Mouse (Mus musculus): ENCODE results near the gene Cnn2. TPM values are rescaled to one million over a fixed set of nuclear protein-coding genes. Genes with fewer than 3 reads are reported as not detected.
"Not testable (repeated sequence)": the region's sequence is repeated elsewhere in the genome, so short reads cannot be mapped to it uniquely, and the experiment has no call there.

The Cnn2 gene
- polyA plus RNA-seq, 1 experiment from 2014 or later = 208 TPM

- no peaks in the 10 kb centered on the region for H3K27me3 ChIP-seq
- no peak for ATAC-seq (replicated peaks; ENCODE audit: insufficient number of reproducible peaks, insufficient read depth, low FRiP score, low read depth)
- 80% methylated on average over 9 of the region's 9 CpGs for WGBS
- no peak overlapping the region for H3K4me3 ChIP-seq
- H3K4me1 ChIP-seq (replicated peaks) = peaks cover 24% of the 10 kb centered on the region
- H3K27ac ChIP-seq = no peak overlapping the region
- no peaks in the 10 kb centered on the region for H3K9me3 ChIP-seq (replicated peaks)
- H3K4me2 ChIP-seq = no peak overlapping the region
- H3K36me3 ChIP-seq = no peaks in the 10 kb centered on the region
- no peak overlapping the region for H3K9ac ChIP-seq
These were observed 41.8 kb downstream of the Cnn2 start for GRCm38 (mm10) chr10:80030191-80030590.

GRCm38 (mm10) chr10:80030736-80031135, 42.4 kb downstream of the Cnn2 start:
- Histone ChIP-seq H3K9me3 (replicated peaks) (no peaks in the 10 kb centered on the region), H3K36me3 (peaks cover 4% of the 10 kb centered on the region), H3K27me3 (no peaks in the 10 kb centered on the region), H3K9ac (no peak overlapping the region), H3K4me1 (replicated peaks) (peaks cover 24% of the 10 kb centered on the region), H3K4me3 (no peak overlapping the region), H3K27ac (no peak overlapping the region), H3K4me2 (no peak overlapping the region)
- ATAC-seq (replicated peaks; ENCODE audit: insufficient number of reproducible peaks, insufficient read depth, low FRiP score, low read depth) = no peak
- WGBS = 86% methylated on average over 17 of the region's 17 CpGs

- H3K4me2 ChIP-seq = 0 out of 2 replicates have a peak overlapping the region, but pooled peaks have one; percentile 9
- H3K27ac ChIP-seq = peak overlapping the region; percentile 81
- peak overlapping the region; percentile 29 for H3K9ac ChIP-seq
- peaks cover 27% of the 10 kb centered on the region for H3K4me1 ChIP-seq (replicated peaks)
- H3K27me3 ChIP-seq = no peaks in the 10 kb centered on the region
- H3K36me3 ChIP-seq = peaks cover 26% of the 10 kb centered on the region
- no peak overlapping the region for H3K4me3 ChIP-seq
- ATAC-seq (replicated peaks; ENCODE audit: insufficient number of reproducible peaks, insufficient read depth, low FRiP score, low read depth) = peak; percentile 63
- no peaks in the 10 kb centered on the region for H3K9me3 ChIP-seq (replicated peaks)
- 15% methylated on average over 5 of the region's 5 CpGs for WGBS
These were observed 44.6 kb downstream of the Cnn2 start for GRCm38 (mm10) chr10:80032799-80033480.

GRCm38 (mm10) chr10:80033511-80034391, 45.4 kb downstream of the Cnn2 start:
- WGBS = 26% methylated on average over 9 of the region's 9 CpGs
- no peak overlapping the region for H3K4me2 ChIP-seq
- peaks cover 31% of the 10 kb centered on the region for H3K36me3 ChIP-seq
- peak overlapping the region; percentile 81 for H3K27ac ChIP-seq
- ATAC-seq (replicated peaks; ENCODE audit: insufficient number of reproducible peaks, insufficient read depth, low FRiP score, low read depth) = peak; percentile 40; the same call in 1 of the 2 replicates
- H3K4me3 ChIP-seq = no peak overlapping the region
- H3K9me3 ChIP-seq (replicated peaks) = no peaks in the 10 kb centered on the region
- peaks cover 35% of the 10 kb centered on the region for H3K4me1 ChIP-seq (replicated peaks)
- H3K9ac ChIP-seq = peak overlapping the region; percentile 5; the same call in 1 of the 2 replicates
- no peaks in the 10 kb centered on the region for H3K27me3 ChIP-seq

GRCm38 (mm10) chr10:80035148-80035547, 46.8 kb downstream of the Cnn2 start:
- no peak for ATAC-seq (replicated peaks; ENCODE audit: insufficient number of reproducible peaks, insufficient read depth, low FRiP score, low read depth)
- 73% methylated on average over 8 of the region's 8 CpGs for WGBS
- H3K9ac ChIP-seq = no peak overlapping the region
- H3K27me3 ChIP-seq = no peaks in the 10 kb centered on the region
- H3K4me3 ChIP-seq = no peak overlapping the region
- H3K9me3 ChIP-seq (replicated peaks) = no peaks in the 10 kb centered on the region
- H3K4me2 ChIP-seq = no peak overlapping the region
- peaks cover 38% of the 10 kb centered on the region for H3K4me1 ChIP-seq (replicated peaks)
- H3K27ac ChIP-seq = peak overlapping the region; percentile 81
- H3K36me3 ChIP-seq = peaks cover 31% of the 10 kb centered on the region

DNA sequence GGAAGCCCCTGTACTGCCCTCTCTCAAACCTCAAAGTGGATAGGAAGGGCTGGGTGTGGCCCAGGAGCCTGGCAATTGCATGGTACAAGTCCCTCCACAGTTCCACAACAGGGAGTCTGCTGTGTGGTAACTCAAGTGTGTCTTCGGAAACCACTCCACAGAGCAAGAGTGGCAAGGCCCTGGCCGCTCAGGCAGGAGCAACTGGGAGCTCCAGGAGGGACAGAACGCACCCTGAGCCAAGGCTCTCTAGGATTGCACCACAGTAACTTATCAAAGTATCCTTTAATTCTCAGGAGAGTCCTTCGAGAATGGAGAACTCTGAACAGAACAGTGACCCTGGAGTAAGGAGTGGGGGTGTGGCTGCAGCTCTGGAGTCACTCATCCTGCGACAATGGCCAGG, 47.3 kb downstream of the Cnn2 start:
- Histone ChIP-seq H3K9ac (no peak overlapping the region), H3K9me3 (replicated peaks) (no peaks in the 10 kb centered on the region), H3K27ac (peak overlapping the region; percentile 81), H3K36me3 (peaks cover 31% of the 10 kb centered on the region), H3K4me2 (no peak overlapping the region), H3K27me3 (no peaks in the 10 kb centered on the region), H3K4me1 (replicated peaks) (peaks cover 38% of the 10 kb centered on the region), H3K4me3 (no peak overlapping the region)
- no peak for ATAC-seq (replicated peaks; ENCODE audit: insufficient number of reproducible peaks, insufficient read depth, low FRiP score, low read depth)
- 79% methylated on average over 5 of the region's 5 CpGs for WGBS

GRCm38 (mm10) chr10:80036832-80037231, 48.4 kb downstream of the Cnn2 start:
- Histone ChIP-seq H3K4me1 (replicated peaks) (peaks cover 38% of the 10 kb centered on the region), H3K4me3 (no peak overlapping the region), H3K9me3 (replicated peaks) (no peaks in the 10 kb centered on the region), H3K9ac (no peak overlapping the region), H3K27ac (no peak overlapping the region), H3K4me2 (no peak overlapping the region), H3K36me3 (peaks cover 31% of the 10 kb centered on the region), H3K27me3 (no peaks in the 10 kb centered on the region)
- WGBS = 88% methylated on average over 13 of the region's 13 CpGs
- ATAC-seq (replicated peaks; ENCODE audit: insufficient number of reproducible peaks, insufficient read depth, low FRiP score, low read depth) = no peak

- WGBS = under 1% methylated on average over 40 of the region's 40 CpGs
- H3K9ac ChIP-seq = peak within 1 kb of the TSS; percentile 83
- peak; percentile 98 for ATAC-seq (replicated peaks; ENCODE audit: insufficient number of reproducible peaks, insufficient read depth, low FRiP score, low read depth)
These were observed 51.2 kb downstream of the Cnn2 start, which contains the start of gene Polr2e for GRCm38 (mm10) chr10:80039559-80039979. Gene Polr2e, minus strand, starts transcription at chr10:80039795.

GRCm38 (mm10) chr10:80041409-80042060, 53.2 kb downstream of the Cnn2 start:
- ATAC-seq (replicated peaks; ENCODE audit: insufficient number of reproducible peaks, insufficient read depth, low FRiP score, low read depth) = not testable (repeated sequence)

More at GRCm38 (mm10) chr10:80039559-80039979, 51.2 kb downstream of the Cnn2 start, which contains the start of gene Polr2e:
- H3K9me3 ChIP-seq (replicated peaks) = no peaks in the 10 kb centered on the region
- H3K36me3 ChIP-seq = peaks cover 31% of the 10 kb centered on the region
- H3K27ac ChIP-seq = peak within 1 kb of the TSS; percentile 53
- H3K4me2 ChIP-seq = peak within 1 kb of the TSS; percentile 78
- H3K27me3 ChIP-seq = no peaks in the 10 kb centered on the region
- H3K4me3 ChIP-seq = peak within 1 kb of the TSS; percentile 66
- H3K4me1 ChIP-seq (replicated peaks) = peaks cover 17% of the 10 kb centered on the region

DNA sequence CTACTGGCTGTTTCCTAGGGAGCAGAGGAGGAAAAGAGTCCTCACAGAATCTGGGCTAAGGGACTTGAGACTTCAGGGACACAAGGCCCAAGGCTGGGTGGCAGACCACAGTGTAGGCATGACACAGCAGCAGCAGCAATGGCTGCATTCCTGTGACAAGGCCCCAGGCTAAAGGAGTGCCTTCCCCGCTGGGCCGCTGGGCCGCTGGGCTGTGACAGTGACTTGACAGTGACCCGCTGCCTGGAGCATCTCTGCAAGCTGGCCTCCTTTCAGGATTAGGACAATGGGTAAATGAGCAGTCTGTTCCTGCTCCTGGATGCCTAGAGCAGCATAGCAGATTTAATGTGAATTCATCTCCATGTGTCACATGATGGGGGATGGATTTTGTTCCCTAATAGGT, 55.7 kb downstream of the Cnn2 start:
- H3K9me3 ChIP-seq (replicated peaks) = no peaks in the 10 kb centered on the region
- WGBS = 56% methylated on average over 4 of the region's 4 CpGs

More at GRCm38 (mm10) chr10:80041409-80042060, 53.2 kb downstream of the Cnn2 start:
- H3K9ac ChIP-seq; H3K4me2 ChIP-seq; H3K27ac ChIP-seq; H3K4me3 ChIP-seq; H3K9me3 ChIP-seq (replicated peaks); H3K27me3 ChIP-seq: not testable (repeated sequence)
- peaks cover 18% of the 10 kb centered on the region for H3K36me3 ChIP-seq
- 90% methylated on average over 8 of the region's 8 CpGs for WGBS
- peaks cover 14% of the 10 kb centered on the region for H3K4me1 ChIP-seq (replicated peaks)

GRCm38 (mm10) chr10:80045364-80045763, 57.0 kb downstream of the Cnn2 start:
- not testable (repeated sequence) for H3K27me3 ChIP-seq; H3K36me3 ChIP-seq; H3K27ac ChIP-seq; ATAC-seq (replicated peaks; ENCODE audit: insufficient number of reproducible peaks, insufficient read depth, low FRiP score, low read depth); H3K4me2 ChIP-seq; H3K9ac ChIP-seq; H3K9me3 ChIP-seq (replicated peaks); H3K4me3 ChIP-seq
- H3K4me1 ChIP-seq (replicated peaks) = peaks cover 16% of the 10 kb centered on the region
- WGBS = 79% methylated on average over 4 of the region's 4 CpGs

More for the DNA sequence above, 55.7 kb downstream of the Cnn2 start:
- no peak for ATAC-seq (replicated peaks; ENCODE audit: insufficient number of reproducible peaks, insufficient read depth, low FRiP score, low read depth)
- Histone ChIP-seq H3K27ac (no peak overlapping the region), H3K27me3 (no peaks in the 10 kb centered on the region), H3K4me2 (no peak overlapping the region), H3K36me3 (no peaks in the 10 kb centered on the region), H3K9ac (no peak overlapping the region), H3K4me3 (no peak overlapping the region), H3K4me1 (replicated peaks) (peaks cover 12% of the 10 kb centered on the region)
